Mouse (Mus musculus): ENCODE data around the gene Gpr15. TPM values are rescaled to one million over a fixed set of nuclear protein-coding genes. Genes with fewer than 3 reads are reported as not detected.

Gpr15 gene
- polyA plus RNA-seq (2014; fragmentation: Nextera tagmentation; extraction: Ambion mirVana): 0.11 TPM in 1 of 2 replicates, not detected in the other

DNA sequence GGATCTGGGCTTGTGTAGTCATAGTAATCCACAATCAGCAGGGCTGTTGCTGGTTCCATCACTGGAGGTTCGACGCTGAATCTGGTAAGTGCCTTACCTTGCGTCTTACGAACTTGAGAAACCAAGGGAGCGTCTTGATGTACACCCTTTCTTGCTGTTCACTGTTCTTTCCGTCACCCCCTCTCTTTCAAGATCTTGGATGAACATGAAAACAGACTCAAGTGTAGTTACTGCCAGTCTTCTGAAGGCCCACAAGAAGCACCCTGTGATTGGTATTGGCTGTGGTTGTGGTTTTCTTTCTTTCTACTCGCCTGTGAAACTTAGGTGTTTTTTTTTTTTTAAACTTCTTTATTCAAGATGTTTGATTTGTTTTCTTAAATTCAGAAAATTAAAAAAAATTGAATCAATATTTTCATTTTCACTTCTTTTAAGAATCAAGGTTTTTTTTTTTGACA is at the start of gene Gpr15:
TSS of gene Gpr15 (minus strand) at position 405 of the 455 bp plus-strand sequence.
- no peak within 1 kb of the TSS for H3K9ac ChIP-seq (ENCODE audit: low read depth, low read length)
- ATAC-seq (ENCODE audit: low FRiP score, low TSS enrichment): no peak
- no peak within 1 kb of the TSS for H3K27ac ChIP-seq (ENCODE audit: low read depth, low read length)
- no peaks in the 10 kb centered on the region for H3K4me1 ChIP-seq (ENCODE audit: control insufficient read depth, insufficient read depth, low read length)
- H3K9me3 ChIP-seq (ENCODE audit: control insufficient read depth, low read length): no peaks in the 10 kb centered on the region
- H3K4me2 ChIP-seq (replicated peaks; ENCODE audit: low read depth, low read length): no peak within 1 kb of the TSS
- WGBS: 94% methylated on average over 7 of the region's 7 CpGs
- no peaks in the 10 kb centered on the region for H3K36me3 ChIP-seq (ENCODE audit: control insufficient read depth, insufficient read depth, low read length)
- no peaks in the 10 kb centered on the region for H3K27me3 ChIP-seq (ENCODE audit: control insufficient read depth, insufficient read depth, low read length)
- H3K4me3 ChIP-seq (ENCODE audit: low read length): no peak within 1 kb of the TSS

DNA sequence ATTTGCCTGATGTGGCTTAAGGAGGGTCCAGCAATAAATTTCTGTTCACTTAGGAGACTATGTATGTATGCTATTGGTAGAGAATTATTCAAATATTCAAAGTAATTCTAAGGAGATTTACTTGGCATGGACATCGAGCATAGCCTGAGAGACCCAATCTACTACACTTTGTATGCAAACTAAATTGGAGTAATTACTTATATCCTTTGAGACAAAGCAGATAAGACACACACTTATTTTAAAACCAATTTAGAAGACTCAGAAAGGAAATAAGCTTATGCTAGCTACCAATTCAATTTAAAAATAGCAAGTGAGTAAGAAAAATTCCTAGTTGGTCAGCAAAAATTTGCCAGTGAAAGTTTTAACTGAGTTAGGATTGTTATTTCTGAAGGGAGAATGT is 44.2 kb upstream of the Gpr15 start, which contains the start of gene Olfr172:
TSS of gene Olfr172 (minus strand) at position 101 of the 400 bp plus-strand sequence.
- no peak within 1 kb of the TSS for H3K9ac ChIP-seq (ENCODE audit: low read depth, low read length)
- no peak for ATAC-seq (ENCODE audit: low FRiP score, low TSS enrichment)
- H3K9me3 ChIP-seq (ENCODE audit: control insufficient read depth, low read length): no peaks in the 10 kb centered on the region
- no peaks in the 10 kb centered on the region for H3K4me1 ChIP-seq (ENCODE audit: control insufficient read depth, insufficient read depth, low read length)
- no peak within 1 kb of the TSS for H3K27ac ChIP-seq (ENCODE audit: low read depth, low read length)
- 76% methylated on average over 1 of the region's 1 CpGs for WGBS
- no peak within 1 kb of the TSS for H3K4me2 ChIP-seq (replicated peaks; ENCODE audit: low read depth, low read length)
- H3K27me3 ChIP-seq (ENCODE audit: control insufficient read depth, insufficient read depth, low read length): no peaks in the 10 kb centered on the region
- H3K4me3 ChIP-seq (ENCODE audit: low read length): no peak within 1 kb of the TSS
- H3K36me3 ChIP-seq (ENCODE audit: control insufficient read depth, insufficient read depth, low read length): no peaks in the 10 kb centered on the region

DNA sequence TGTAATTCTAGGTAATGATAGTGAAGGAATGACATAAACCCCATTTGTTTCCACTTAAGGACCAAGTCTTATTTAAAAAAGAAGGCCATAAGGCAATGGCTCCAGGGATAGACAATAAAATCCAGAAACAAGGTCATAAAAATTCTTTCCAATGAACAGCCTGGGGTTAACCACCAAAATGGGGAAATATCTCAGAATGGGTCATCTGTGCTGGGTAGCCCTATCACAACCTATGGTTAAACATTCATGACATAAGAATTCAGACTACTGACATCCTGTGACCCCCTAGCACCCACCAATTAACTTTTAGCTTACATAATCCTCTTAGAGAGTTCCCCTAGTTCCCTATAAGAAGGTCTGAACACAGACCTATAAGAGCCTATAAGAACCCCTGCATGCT is 37.3 kb upstream of the Gpr15 start:
- no peak overlapping the region for H3K4me3 ChIP-seq (ENCODE audit: low read length)
- no peaks in the 10 kb centered on the region for H3K4me1 ChIP-seq (ENCODE audit: control insufficient read depth, insufficient read depth, low read length)
- H3K4me2 ChIP-seq (replicated peaks; ENCODE audit: low read depth, low read length): no peak overlapping the region
- ATAC-seq (ENCODE audit: low FRiP score, low TSS enrichment): no peak
- H3K9ac ChIP-seq (ENCODE audit: low read depth, low read length): no peak overlapping the region
- H3K36me3 ChIP-seq (ENCODE audit: control insufficient read depth, insufficient read depth, low read length): no peaks in the 10 kb centered on the region
- no peaks in the 10 kb centered on the region for H3K9me3 ChIP-seq (ENCODE audit: control insufficient read depth, low read length)
- no peak overlapping the region for H3K27ac ChIP-seq (ENCODE audit: low read depth, low read length)
- H3K27me3 ChIP-seq (ENCODE audit: control insufficient read depth, insufficient read depth, low read length): no peaks in the 10 kb centered on the region

DNA sequence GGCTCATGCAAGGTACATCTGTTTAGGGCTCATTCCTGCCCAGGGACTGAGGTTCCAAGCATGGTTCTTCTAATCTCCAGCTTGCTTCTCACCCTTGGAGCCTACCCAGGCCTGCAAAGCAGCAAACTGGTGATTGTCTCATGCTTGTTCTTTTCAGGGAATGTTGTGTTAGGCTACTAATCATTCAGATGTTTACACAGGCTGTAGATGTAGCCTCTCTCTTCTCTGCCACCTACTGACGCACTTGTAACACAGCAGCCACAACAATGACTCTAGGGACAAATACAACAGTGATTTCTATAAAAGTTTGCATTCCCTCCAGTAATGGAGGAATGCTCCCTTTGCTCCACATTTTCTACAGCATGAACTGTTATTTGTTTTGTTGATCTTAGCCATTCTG is 32.4 kb upstream of the Gpr15 start:
- Histone ChIP-seq H3K9ac (ENCODE audit: low read depth, low read length) (no peak overlapping the region), H3K9me3 (ENCODE audit: control insufficient read depth, low read length) (no peaks in the 10 kb centered on the region), H3K4me3 (ENCODE audit: low read length) (no peak overlapping the region), H3K4me2 (replicated peaks; ENCODE audit: low read depth, low read length) (no peak overlapping the region), H3K27ac (ENCODE audit: low read depth, low read length) (no peak overlapping the region), H3K4me1 (ENCODE audit: control insufficient read depth, insufficient read depth, low read length) (no peaks in the 10 kb centered on the region), H3K27me3 (ENCODE audit: control insufficient read depth, insufficient read depth, low read length) (no peaks in the 10 kb centered on the region), H3K36me3 (ENCODE audit: control insufficient read depth, insufficient read depth, low read length) (no peaks in the 10 kb centered on the region)
- ATAC-seq (ENCODE audit: low FRiP score, low TSS enrichment): no peak
- WGBS: 36% methylated on average over 1 of the region's 1 CpGs

DNA sequence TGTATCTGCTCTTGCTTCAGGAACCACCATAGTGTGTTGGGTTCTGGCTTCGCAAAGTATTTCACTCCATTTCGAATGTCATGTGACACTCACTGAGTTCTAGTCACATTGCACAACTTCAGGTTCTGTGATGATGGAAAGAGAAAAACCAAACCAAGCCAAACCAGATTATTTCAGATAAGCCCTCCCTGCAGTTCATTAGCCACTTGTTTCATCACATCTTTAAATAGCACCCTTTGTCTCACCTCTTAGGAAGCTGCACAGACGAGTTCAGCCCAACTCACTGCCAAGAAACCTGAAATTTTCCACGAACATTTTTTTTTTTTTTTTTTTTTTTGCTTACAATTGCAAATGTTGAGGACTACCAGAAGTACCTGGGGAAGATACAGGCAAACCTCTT is 27.8 kb upstream of the Gpr15 start:
- Histone ChIP-seq H3K36me3 (ENCODE audit: control insufficient read depth, insufficient read depth, low read length) (no peaks in the 10 kb centered on the region), H3K9me3 (ENCODE audit: control insufficient read depth, low read length) (no peaks in the 10 kb centered on the region), H3K4me3 (ENCODE audit: low read length) (no peak overlapping the region), H3K4me2 (replicated peaks; ENCODE audit: low read depth, low read length) (no peak overlapping the region), H3K9ac (ENCODE audit: low read depth, low read length) (no peak overlapping the region), H3K27me3 (ENCODE audit: control insufficient read depth, insufficient read depth, low read length) (no peaks in the 10 kb centered on the region), H3K27ac (ENCODE audit: low read depth, low read length) (no peak overlapping the region), H3K4me1 (ENCODE audit: control insufficient read depth, insufficient read depth, low read length) (no peaks in the 10 kb centered on the region)
- no peak for ATAC-seq (ENCODE audit: low FRiP score, low TSS enrichment)
- WGBS: 71% methylated on average over 4 of the region's 4 CpGs

DNA sequence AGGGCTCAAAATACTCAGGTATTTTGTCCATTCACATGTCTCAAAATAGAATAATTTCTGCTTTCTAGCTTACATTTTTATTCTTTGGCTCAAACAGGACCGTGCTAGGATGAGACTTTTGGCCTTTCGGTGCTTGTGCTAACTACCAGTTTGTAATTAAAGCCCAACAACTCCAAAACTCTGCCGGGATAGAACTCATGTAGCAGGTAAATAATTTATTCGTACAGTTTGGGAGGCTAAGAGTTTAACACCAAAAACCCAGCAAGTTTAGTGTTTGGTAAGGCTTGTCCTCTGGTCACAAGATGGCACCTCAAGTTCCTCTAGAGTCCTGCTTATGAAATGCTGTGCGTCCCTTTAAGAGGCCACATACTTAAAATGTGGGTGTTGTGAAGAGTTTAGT is 21.9 kb upstream of the Gpr15 start:
- Histone ChIP-seq H3K27me3 (ENCODE audit: control insufficient read depth, insufficient read depth, low read length) (no peaks in the 10 kb centered on the region), H3K36me3 (ENCODE audit: control insufficient read depth, insufficient read depth, low read length) (peaks cover 1% of the 10 kb centered on the region; the same call in 1 of the 2 replicates), H3K4me1 (ENCODE audit: control insufficient read depth, insufficient read depth, low read length) (no peaks in the 10 kb centered on the region), H3K9ac (ENCODE audit: low read depth, low read length) (no peak overlapping the region), H3K27ac (ENCODE audit: low read depth, low read length) (no peak overlapping the region), H3K4me2 (replicated peaks; ENCODE audit: low read depth, low read length) (no peak overlapping the region), H3K4me3 (ENCODE audit: low read length) (no peak overlapping the region), H3K9me3 (ENCODE audit: control insufficient read depth, low read length) (no peaks in the 10 kb centered on the region)
- ATAC-seq (ENCODE audit: low FRiP score, low TSS enrichment): no peak
- 90% methylated on average over 5 of the region's 5 CpGs for WGBS

DNA sequence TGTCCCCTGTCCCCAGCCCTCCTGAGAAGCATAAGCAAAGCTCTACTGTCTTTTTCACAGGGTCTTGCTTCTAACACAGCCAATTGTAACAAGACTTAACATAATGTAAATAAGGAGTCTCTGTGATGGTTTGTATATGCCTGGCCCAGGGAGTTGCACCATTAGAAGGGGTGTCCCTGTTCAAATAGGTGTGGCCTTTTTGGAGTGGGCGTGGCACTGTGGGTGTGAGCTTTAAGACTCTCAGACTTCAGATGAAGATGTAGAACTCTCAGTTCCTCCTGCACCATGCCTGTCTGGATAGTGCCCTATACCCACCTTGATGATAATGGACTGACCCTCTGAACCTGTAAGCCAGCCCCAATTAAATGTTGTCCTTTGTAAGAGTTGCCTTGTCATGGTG is 19.9 kb upstream of the Gpr15 start:
- H3K27ac ChIP-seq (ENCODE audit: low read depth, low read length): no peak overlapping the region
- H3K9ac ChIP-seq (ENCODE audit: low read depth, low read length): no peak overlapping the region
- H3K4me3 ChIP-seq (ENCODE audit: low read length): no peak overlapping the region
- 88% methylated on average over 1 of the region's 1 CpGs for WGBS
- H3K9me3 ChIP-seq (ENCODE audit: control insufficient read depth, low read length): no peaks in the 10 kb centered on the region
- peaks cover 13% of the 10 kb centered on the region; the same call in 1 of the 2 replicates for H3K36me3 ChIP-seq (ENCODE audit: control insufficient read depth, insufficient read depth, low read length)
- no peak for ATAC-seq (ENCODE audit: low FRiP score, low TSS enrichment)
- no peaks in the 10 kb centered on the region for H3K4me1 ChIP-seq (ENCODE audit: control insufficient read depth, insufficient read depth, low read length)
- H3K27me3 ChIP-seq (ENCODE audit: control insufficient read depth, insufficient read depth, low read length): no peaks in the 10 kb centered on the region
- H3K4me2 ChIP-seq (replicated peaks; ENCODE audit: low read depth, low read length): no peak overlapping the region

DNA sequence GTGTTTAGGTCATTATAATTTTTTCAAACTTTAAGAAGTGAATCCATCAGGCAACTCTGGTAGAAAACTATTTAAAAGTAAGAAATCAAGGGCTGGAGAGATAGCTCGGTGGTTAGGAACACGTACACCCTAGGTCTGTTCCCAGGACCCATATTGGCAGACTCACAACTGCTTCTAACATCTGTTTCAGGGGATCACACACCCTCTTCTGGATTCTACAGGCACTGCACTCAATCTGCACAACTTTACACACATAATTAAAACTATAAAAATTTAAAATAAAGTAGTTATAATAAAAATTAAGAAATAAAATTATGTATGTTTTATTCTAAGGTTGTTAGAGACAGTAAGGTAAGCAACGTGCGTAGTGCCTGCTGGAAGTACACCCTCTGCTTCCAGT is 19.3 kb upstream of the Gpr15 start:
- ATAC-seq (ENCODE audit: low FRiP score, low TSS enrichment): no peak
- H3K27me3 ChIP-seq (ENCODE audit: control insufficient read depth, insufficient read depth, low read length): no peaks in the 10 kb centered on the region
- peaks cover 18% of the 10 kb centered on the region; the same call in 1 of the 2 replicates for H3K36me3 ChIP-seq (ENCODE audit: control insufficient read depth, insufficient read depth, low read length)
- H3K9ac ChIP-seq (ENCODE audit: low read depth, low read length): no peak overlapping the region
- no peaks in the 10 kb centered on the region for H3K4me1 ChIP-seq (ENCODE audit: control insufficient read depth, insufficient read depth, low read length)
- H3K27ac ChIP-seq (ENCODE audit: low read depth, low read length): no peak overlapping the region
- 83% methylated on average over 4 of the region's 4 CpGs for WGBS
- H3K4me3 ChIP-seq (ENCODE audit: low read length): no peak overlapping the region
- no peak overlapping the region for H3K4me2 ChIP-seq (replicated peaks; ENCODE audit: low read depth, low read length)
- H3K9me3 ChIP-seq (ENCODE audit: control insufficient read depth, low read length): no peaks in the 10 kb centered on the region

DNA sequence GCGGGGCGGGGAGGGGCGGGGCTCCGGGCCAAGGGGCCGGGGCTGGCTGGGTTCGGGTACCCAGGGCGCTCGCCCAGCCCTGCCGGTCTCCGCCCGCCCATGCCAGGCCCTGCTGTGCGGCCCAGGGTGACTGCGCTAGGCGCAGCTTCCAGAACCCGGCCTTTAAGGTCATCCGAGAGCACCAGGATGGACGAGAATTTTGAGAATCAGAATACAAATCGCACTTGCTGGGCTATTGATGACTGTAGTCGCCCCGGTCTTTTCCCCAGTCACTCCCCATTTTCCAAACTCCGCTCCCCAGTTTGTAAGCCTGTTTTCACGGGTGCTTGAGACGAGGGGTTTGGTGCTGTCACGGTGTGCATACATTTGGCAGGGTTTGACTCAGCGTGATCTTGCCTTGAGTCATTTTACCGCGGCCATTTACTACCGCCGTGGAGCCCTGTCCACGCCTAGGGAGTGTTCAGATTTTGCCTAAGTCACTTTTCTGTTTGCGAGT is 9.4 kb upstream of the Gpr15 start:
- H3K4me1 ChIP-seq (ENCODE audit: control insufficient read depth, insufficient read depth, low read length): no peaks in the 10 kb centered on the region
- H3K9ac ChIP-seq (ENCODE audit: low read depth, low read length): peak overlapping the region; percentile 62
- H3K4me3 ChIP-seq (ENCODE audit: low read length): peak overlapping the region; percentile 47
- peak overlapping the region; percentile 72 for H3K27ac ChIP-seq (ENCODE audit: low read depth, low read length)
- WGBS: 2% methylated on average over 29 of the region's 31 CpGs
- peaks cover 28% of the 10 kb centered on the region for H3K36me3 ChIP-seq (ENCODE audit: control insufficient read depth, insufficient read depth, low read length)
- no peaks in the 10 kb centered on the region for H3K9me3 ChIP-seq (ENCODE audit: control insufficient read depth, low read length)
- ATAC-seq (ENCODE audit: low FRiP score, low TSS enrichment): peak; percentile 93
- H3K4me2 ChIP-seq (replicated peaks; ENCODE audit: low read depth, low read length): peak overlapping the region; percentile 50
- H3K27me3 ChIP-seq (ENCODE audit: control insufficient read depth, insufficient read depth, low read length): no peaks in the 10 kb centered on the region
